Mouse (Mus musculus) forebrain, embryonic 14.5 days (tissue): ENCODE data around the gene Serpinf1. TPM values are rescaled to one million over a fixed set of nuclear protein-coding genes. Genes with fewer than 3 reads are reported as not detected.

Source experiments
- ATAC-seq: fragments of 200-750 bp; cut with Nextera tagmentation; 2 replicates; pipeline ENCODE4 v1.8.0; 2017; ENCODE audit warnings: mild to moderate bottlenecking, moderate library complexity
- DNase-seq: peaks from one replicate; pipeline ENCODE4 v3.0.0-alpha.2; 2015; ENCODE audit warnings: low spot score
- H3K27ac ChIP-seq: fragments of 300-500 bp; sonication (generic); 2 replicates; pipeline ENCODE4 v1.5.1; 2014; ENCODE audit warnings: low read depth, mild to moderate bottlenecking, control low read depth, low read length, moderate library complexity
- H3K27me3 ChIP-seq: fragments of 300-500 bp; sonication (generic); replicated peaks from 2 replicates; pipeline ENCODE4 v1.6.1; 2014; ENCODE audit warnings: low read length, control low read depth, mixed read lengths; ENCODE audit not compliant: control insufficient read depth, insufficient read depth
- H3K36me3 ChIP-seq: fragments of 300-500 bp; sonication (generic); 2 replicates; pipeline ENCODE4 v1.6.1; 2014; ENCODE audit warnings: low read length, control low read depth; ENCODE audit not compliant: control insufficient read depth, insufficient read depth
- H3K4me1 ChIP-seq: fragments of 300-500 bp; sonication (generic); 2 replicates; pipeline ENCODE4 v1.6.1; 2014; ENCODE audit warnings: antibody characterized with exemption, low read length, control low read depth; ENCODE audit not compliant: control insufficient read depth, insufficient read depth
- H3K4me2 ChIP-seq: fragments of 300-500 bp; sonication (generic); 2 replicates; pipeline ENCODE4 v1.6.1; 2014; ENCODE audit warnings: mild to moderate bottlenecking, control low read depth, low read length
- H3K4me3 ChIP-seq: fragments of 300-500 bp; sonication (generic); 2 replicates; pipeline ENCODE4 v1.5.1; 2014; ENCODE audit warnings: low read depth, low read length, control low read depth
- H3K9ac ChIP-seq: fragments of 300-500 bp; sonication (generic); 2 replicates; pipeline ENCODE4 v1.6.1; 2014; ENCODE audit warnings: mild to moderate bottlenecking, low read length, control low read depth, moderate library complexity
- H3K9me3 ChIP-seq: fragments of 300-500 bp; sonication (generic); replicated peaks from 2 replicates; pipeline ENCODE4 v1.6.1; 2016; ENCODE audit warnings: low read length, control low read depth, mixed read lengths; ENCODE audit not compliant: control insufficient read depth
- WGBS: fragments of 180-500 bp; shearing (Covaris S2); extraction: QIAGEN DNeasy Blood & Tissue Kit; methylation state at CpG from one replicate; pipeline ENCODE4 v1.1.7; 2014; 5-methylcytosine and 5-hydroxymethylcytosine counted together
- polyA plus RNA-seq: library from polyadenylated mRNA; unstranded; fragments of >200 nt; fragmentation: Nextera tagmentation; extraction: Ambion mirVana; gene quantifications from 2 replicates; pipeline ENCODE4 v1.2.1, GENCODE M21; 2014

Serpinf1 gene
- 23.6 and 35.0 TPM in 2 replicates for polyA plus RNA-seq

DNA sequence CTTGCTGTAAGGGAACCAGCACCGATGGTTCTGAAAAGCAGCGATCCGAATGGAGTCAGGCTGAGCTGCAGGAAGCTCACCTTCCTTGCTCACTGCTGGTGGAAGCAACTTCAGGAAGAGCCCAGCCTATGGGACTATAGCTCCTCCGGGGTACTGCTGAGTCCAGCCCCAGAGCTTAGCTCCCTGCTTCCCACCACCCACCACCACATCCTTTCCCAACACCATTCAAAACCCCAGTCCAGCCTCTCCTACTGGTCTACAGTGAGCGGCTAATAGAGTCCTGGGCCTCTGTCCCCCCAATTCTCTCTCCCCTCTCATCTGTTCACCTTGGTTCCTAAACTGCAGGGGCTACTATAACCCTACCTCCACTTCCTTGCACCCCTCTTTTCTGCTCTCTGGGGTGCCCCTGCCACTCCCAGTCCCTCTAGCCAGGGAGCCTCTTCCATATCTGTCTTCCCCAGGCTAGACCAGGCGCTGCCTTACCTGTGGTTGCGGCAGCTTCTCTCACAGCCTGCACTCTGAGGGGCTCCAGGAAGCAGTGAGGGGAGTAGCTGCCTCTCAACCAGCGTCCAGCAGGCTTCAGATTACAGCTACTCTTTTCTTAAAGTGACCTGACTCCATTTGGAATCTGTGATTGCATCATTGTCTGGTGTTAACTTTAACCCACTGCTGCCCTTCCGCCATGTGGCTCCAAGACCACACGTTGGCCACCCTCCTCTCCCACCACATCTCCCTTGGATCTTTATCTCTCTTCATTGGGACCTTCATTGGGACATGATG lies at the start of gene Serpinf1:
Serpinf1 (minus strand) TSS at position 689 of the 780 bp plus-strand sequence.
- WGBS: 58% methylated on average over 10 of the region's 10 CpGs
- H3K27ac ChIP-seq: no peak within 1 kb of the TSS
- ATAC-seq: no peak
- DNase-seq: no peak
- H3K9ac ChIP-seq: no peak within 1 kb of the TSS
- no peaks in the 10 kb centered on the region for H3K27me3 ChIP-seq
- no peak within 1 kb of the TSS for H3K4me2 ChIP-seq
- no peaks in the 10 kb centered on the region for H3K36me3 ChIP-seq
- no peaks in the 10 kb centered on the region for H3K4me1 ChIP-seq
- no peak within 1 kb of the TSS for H3K4me3 ChIP-seq
- no peaks in the 10 kb centered on the region for H3K9me3 ChIP-seq

DNA sequence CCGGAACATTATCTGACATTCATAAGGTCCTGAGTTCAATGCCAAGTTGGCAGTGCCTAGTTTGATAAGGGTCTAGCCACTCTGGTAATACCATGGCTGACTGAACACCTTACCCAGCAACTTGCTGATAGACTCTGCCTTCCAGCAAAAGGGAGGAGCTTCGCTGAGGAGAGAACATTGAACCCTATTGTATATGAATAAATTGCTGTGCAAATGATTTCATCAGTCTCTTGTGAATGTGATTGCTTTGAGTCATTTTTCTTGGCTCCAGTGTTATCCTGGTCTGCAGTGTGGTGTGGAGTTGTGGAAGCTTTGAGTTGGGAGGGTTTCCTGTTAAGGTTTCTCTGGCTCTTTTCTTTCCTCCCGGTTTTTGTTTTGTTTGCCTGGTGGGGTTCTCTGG lies 48.2 kb upstream of the Serpinf1 start:
- Histone ChIP-seq H3K27ac (no peak overlapping the region), H3K9ac (no peak overlapping the region), H3K4me3 (no peak overlapping the region), H3K36me3 (peaks cover 3% of the 10 kb centered on the region; the same call in 1 of the 2 replicates), H3K27me3 (no peaks in the 10 kb centered on the region), H3K9me3 (no peaks in the 10 kb centered on the region), H3K4me1 (no peaks in the 10 kb centered on the region), H3K4me2 (no peak overlapping the region)
- no peak for ATAC-seq
- 83% methylated on average over 3 of the region's 3 CpGs for WGBS
- DNase-seq: no peak

DNA sequence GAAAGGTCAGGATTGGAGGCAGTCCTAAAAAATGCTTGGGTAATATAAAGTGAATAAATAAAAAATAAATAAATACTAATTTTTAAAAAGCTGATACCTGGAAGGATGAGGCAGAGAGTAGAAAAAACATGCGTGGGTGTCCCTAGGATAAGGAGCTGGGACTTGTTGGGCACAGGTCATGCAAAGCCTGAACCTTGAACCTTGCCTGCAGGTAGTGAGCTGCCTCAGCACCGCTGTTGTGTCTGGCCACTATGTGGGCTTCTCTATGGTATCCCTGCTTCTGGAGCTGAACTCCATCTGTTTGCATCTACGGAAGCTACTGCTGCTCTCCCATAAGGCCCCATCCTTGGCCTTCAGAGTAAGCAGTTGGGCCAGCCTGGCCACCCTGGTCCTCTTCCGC lies 46.8 kb upstream of the Serpinf1 start:
- Histone ChIP-seq H3K4me3 (no peak overlapping the region), H3K9me3 (no peaks in the 10 kb centered on the region), H3K4me1 (no peaks in the 10 kb centered on the region), H3K9ac (no peak overlapping the region), H3K36me3 (peaks cover 8% of the 10 kb centered on the region; the same call in 1 of the 2 replicates), H3K27ac (no peak overlapping the region), H3K4me2 (no peak overlapping the region), H3K27me3 (no peaks in the 10 kb centered on the region)
- DNase-seq: no peak
- WGBS: 93% methylated on average over 4 of the region's 4 CpGs
- ATAC-seq: no peak

DNA sequence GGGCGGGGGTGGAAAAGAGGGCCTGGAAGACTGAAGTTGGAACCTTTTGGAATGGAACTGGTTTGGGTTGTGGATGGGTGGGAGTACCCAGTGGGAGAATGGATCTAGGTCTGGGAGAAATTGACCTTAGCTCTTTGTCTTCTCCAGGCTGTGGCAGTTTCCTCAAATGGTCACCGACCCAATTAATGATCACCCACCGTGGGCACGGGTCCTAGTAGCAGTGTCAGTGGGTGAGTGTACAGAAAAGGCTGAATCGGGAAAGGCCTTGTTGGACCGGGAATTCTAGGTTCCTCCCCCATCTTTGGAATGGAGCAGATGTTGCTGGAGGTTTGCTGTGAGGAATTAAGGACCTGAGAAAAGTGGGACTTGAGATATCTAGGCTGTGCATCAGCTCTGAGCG lies 45.9 kb upstream of the Serpinf1 start:
- Histone ChIP-seq H3K9me3 (no peaks in the 10 kb centered on the region), H3K27me3 (no peaks in the 10 kb centered on the region), H3K4me1 (no peaks in the 10 kb centered on the region), H3K4me2 (peak overlapping the region; percentile 46), H3K9ac (peak overlapping the region; percentile 46), H3K27ac (no peak overlapping the region), H3K36me3 (peaks cover 8% of the 10 kb centered on the region; the same call in 1 of the 2 replicates), H3K4me3 (0 out of 2 replicates have a peak overlapping the region, but pooled peaks have one; percentile 8)
- no peak for ATAC-seq
- 68% methylated on average over 7 of the region's 7 CpGs for WGBS
- DNase-seq: no peak

DNA sequence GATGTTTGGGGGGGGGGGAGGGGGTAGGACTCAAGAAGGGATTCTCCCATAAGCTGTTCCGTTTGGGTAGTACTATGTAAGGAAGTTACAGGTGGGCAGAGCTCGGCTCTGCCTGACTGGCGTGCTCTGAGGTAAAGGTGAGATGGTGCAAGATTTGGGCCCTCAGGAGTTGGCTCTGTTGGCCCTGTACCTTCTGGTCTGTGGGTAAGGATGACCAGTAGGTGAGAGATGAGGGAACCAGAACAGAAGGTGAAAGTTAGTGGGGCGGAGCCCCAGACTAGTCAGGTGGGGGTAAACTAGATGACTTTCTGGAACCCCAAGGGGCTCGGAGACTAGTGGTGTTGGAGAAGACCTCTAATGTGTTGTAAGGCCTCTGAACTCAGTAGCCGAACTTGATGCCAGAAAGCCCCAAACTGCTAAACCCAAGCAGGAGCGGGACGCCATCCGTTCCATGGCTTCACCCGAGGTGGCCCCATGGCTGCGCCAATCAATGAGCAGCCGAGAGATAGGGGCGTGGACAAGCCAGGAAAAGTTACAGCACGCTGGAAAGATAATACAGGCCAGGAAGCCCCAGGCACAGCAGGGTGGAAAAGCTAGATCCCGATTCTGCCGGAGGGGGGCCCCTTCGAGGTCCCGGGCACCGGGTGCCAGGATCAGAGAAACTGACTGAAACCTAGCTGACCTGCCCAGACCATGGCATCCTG lies 45.2 kb upstream of the Serpinf1 start:
- Histone ChIP-seq H3K27ac (no peak overlapping the region), H3K9me3 (no peaks in the 10 kb centered on the region), H3K4me3 (0 out of 2 replicates have a peak overlapping the region, but pooled peaks have one; percentile 8), H3K36me3 (peaks cover 8% of the 10 kb centered on the region; the same call in 1 of the 2 replicates), H3K4me1 (peaks cover 2% of the 10 kb centered on the region; the same call in 1 of the 2 replicates), H3K9ac (peak overlapping the region; percentile 46), H3K27me3 (no peaks in the 10 kb centered on the region), H3K4me2 (peak overlapping the region; percentile 46)
- 18% methylated on average over 19 of the region's 19 CpGs for WGBS
- DNase-seq (no peak), ATAC-seq (no peak)

DNA sequence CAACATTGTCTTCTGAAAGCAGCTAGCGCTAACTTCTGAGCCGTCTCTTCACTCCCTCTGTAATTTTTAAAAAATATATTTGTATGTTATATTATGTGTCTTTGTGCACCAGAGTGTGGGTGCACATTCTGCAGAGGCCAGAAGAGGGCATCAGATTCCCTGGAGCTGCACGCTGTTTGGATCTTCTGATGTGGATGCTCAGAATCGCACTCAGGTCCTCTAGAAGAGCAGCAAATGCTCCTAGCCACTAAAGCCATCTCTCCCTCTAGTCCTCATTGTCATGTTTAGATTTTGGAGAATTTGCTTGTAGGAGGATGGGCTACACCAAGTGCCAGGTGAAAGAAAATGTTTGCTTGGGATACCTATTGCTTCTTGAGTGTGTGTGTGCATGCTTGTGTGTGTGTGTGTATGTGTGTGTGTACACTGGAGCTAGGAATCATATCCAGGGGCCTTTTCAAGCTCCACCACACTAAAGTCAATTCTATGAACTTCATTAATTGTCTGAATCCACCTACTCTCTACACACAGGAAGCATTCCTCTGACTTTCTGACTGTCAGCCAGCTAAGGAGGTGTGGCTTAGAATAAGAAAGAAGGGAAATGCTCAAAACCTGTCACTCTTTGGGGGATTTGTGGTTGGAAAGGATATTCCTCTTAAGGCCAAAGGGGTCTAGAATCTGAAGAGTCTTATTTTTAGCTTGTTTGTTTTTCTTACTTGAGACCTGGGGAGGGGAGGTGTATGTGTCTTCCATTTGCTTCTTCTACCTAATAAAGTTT lies 44.4 kb upstream of the Serpinf1 start:
- H3K27ac ChIP-seq: no peak overlapping the region
- peaks cover 10% of the 10 kb centered on the region for H3K4me1 ChIP-seq
- H3K4me3 ChIP-seq: no peak overlapping the region
- no peaks in the 10 kb centered on the region for H3K27me3 ChIP-seq
- no peak overlapping the region for H3K4me2 ChIP-seq
- no peaks in the 10 kb centered on the region for H3K9me3 ChIP-seq
- 96% methylated on average over 4 of the region's 4 CpGs for WGBS
- no peak overlapping the region for H3K9ac ChIP-seq
- peaks cover 8% of the 10 kb centered on the region; the same call in 1 of the 2 replicates for H3K36me3 ChIP-seq
- ATAC-seq (no peak), DNase-seq (no peak)

DNA sequence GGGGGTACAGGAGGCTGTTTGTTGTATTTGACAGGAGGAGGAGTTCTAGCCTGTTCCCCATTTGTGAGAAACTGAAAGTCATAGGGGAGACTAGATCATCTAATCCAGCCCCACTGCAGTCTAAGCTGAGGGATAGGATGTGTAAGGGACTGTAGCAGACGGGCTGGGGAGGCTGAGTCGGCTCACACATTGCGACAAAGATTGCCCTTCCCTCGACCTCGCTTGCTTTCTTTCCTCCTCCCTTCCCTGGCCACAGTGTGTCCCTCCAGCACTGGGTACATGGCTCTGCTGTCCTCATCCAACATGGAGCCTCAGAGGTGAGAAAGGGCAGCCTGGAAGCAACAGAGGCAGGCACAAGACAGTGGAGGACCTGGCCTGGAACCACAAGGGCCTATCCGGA lies 42.5 kb upstream of the Serpinf1 start:
- peaks cover 8% of the 10 kb centered on the region; the same call in 1 of the 2 replicates for H3K36me3 ChIP-seq
- no peak for ATAC-seq

DNA sequence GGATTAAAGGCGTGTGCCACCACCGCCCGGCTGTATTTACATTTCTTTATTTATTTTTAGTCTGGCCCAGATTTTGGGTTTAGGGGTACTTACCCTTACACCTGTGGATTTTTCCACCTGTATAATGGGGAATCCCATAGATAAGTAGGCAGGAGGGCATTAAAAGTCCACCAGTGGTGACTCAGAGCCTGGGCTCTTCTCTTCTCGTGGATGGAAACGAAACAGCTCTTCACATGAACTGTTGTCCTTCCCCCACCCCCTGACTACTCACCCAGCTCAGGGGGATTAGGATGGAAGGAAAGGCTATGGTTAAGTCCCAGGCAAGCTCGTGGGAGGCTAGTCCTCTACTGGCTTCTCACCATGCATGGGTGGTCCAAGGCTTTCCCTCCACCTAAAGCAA lies 41.9 kb upstream of the Serpinf1 start:
- Histone ChIP-seq H3K4me2 (no peak overlapping the region), H3K36me3 (peaks cover 8% of the 10 kb centered on the region; the same call in 1 of the 2 replicates), H3K27me3 (no peaks in the 10 kb centered on the region), H3K4me3 (no peak overlapping the region), H3K27ac (no peak overlapping the region), H3K9me3 (no peaks in the 10 kb centered on the region), H3K4me1 (peaks cover 18% of the 10 kb centered on the region), H3K9ac (no peak overlapping the region)
- DNase-seq: no peak
- 91% methylated on average over 6 of the region's 6 CpGs for WGBS
- ATAC-seq: no peak

More for the DNA sequence above, 42.5 kb upstream of the Serpinf1 start:
- H3K4me2 ChIP-seq: no peak overlapping the region
- DNase-seq: no peak
- H3K4me1 ChIP-seq: peaks cover 13% of the 10 kb centered on the region
- no peaks in the 10 kb centered on the region for H3K27me3 ChIP-seq
- no peak overlapping the region for H3K4me3 ChIP-seq
- H3K27ac ChIP-seq: no peak overlapping the region
- whole genome bisulfite sequencing: 86% methylated on average over 6 of the region's 6 CpGs
- H3K9ac ChIP-seq: no peak overlapping the region
- H3K9me3 ChIP-seq: no peaks in the 10 kb centered on the region
